Mouse (Mus musculus) lung, postnatal 0 days (tissue): Measurements from ENCODE around the gene Bcl3.

Source experiments
- CTCF ChIP-seq: IDR thresholded peaks from 2 replicates; pipeline ENCODE4 v1.5.1; 2016; ENCODE audit warnings: antibody characterized with exemption, mild to moderate bottlenecking
- EP300 ChIP-seq: IDR thresholded peaks from 2 replicates; pipeline ENCODE4 v1.6.1; 2016; ENCODE audit warnings: antibody characterized with exemption, mild to moderate bottlenecking, control low read depth

GRCm38 (mm10) chr7:19864241-19864640 is 41.7 kb upstream of the Bcl3 start:
- TF ChIP-seq CTCF = no peak
- TF ChIP-seq EP300 = no peak
